Mouse (Mus musculus) frontal cortex, postnatal 14 days (tissue): ENCODE data around the gene Clec3a.
A peak's percentile ranks its signal among the peaks of the same experiment; 100 is the strongest.

Experiments
- DNase-seq, 2 experiments: peaks; one replicate each; pipeline ENCODE4 v3.0.0; 2022; ENCODE audit warnings: low spot score in 2 of 2

The Clec3a gene

GRCm38 (mm10) chr8:114417786-114418185 is at the start of gene Clec3a:
Gene Clec3a (plus strand): TSS chr8:114418086.
- DNase-seq = no peak

GRCm38 (mm10) chr8:114369038-114369976 is 48.6 kb upstream of the Clec3a start:
- DNase-seq = peak; percentile 56 to 81

- no peak for DNase-seq
Measured at GRCm38 (mm10) chr8:114374390-114374789, 43.5 kb upstream of the Clec3a start.

- DNase-seq = no peak
Measured at GRCm38 (mm10) chr8:114384189-114384588, 33.7 kb upstream of the Clec3a start.

GRCm38 (mm10) chr8:114387494-114387893 is 30.4 kb upstream of the Clec3a start:
- DNase-seq = no peak

- DNase-seq = no peak
Measured at GRCm38 (mm10) chr8:114390465-114391254, 27.2 kb upstream of the Clec3a start.

GRCm38 (mm10) chr8:114398326-114398725 is 19.6 kb upstream of the Clec3a start:
- DNase-seq = no peak

GRCm38 (mm10) chr8:114399273-114399672 is 18.6 kb upstream of the Clec3a start:
- no peak for DNase-seq

- no peak for DNase-seq
Measured at GRCm38 (mm10) chr8:114401679-114402078, 16.2 kb upstream of the Clec3a start.

- DNase-seq = no peak
Measured at GRCm38 (mm10) chr8:114411421-114411820, 6.5 kb upstream of the Clec3a start.

- no peak for DNase-seq
Measured at GRCm38 (mm10) chr8:114418486-114418885, 600 bp downstream of the Clec3a start.

- no peak for DNase-seq
Measured at GRCm38 (mm10) chr8:114418904-114419303, 1.0 kb downstream of the Clec3a start.

GRCm38 (mm10) chr8:114421544-114421943 is 3.7 kb downstream of the Clec3a start:
- no peak for DNase-seq

GRCm38 (mm10) chr8:114438236-114438635 is 20.4 kb downstream of the Clec3a start:
- DNase-seq = peak in 1 of 2 experiments; percentile 54

- DNase-seq = peak; percentile 99
Measured at GRCm38 (mm10) chr8:114439334-114440204, 21.7 kb downstream of the Clec3a start, which contains the start of gene Wwox. Gene Wwox (plus strand): TSS chr8:114439655.

- DNase-seq = no peak
Measured at GRCm38 (mm10) chr8:114440205-114440589, 22.3 kb downstream of the Clec3a start.

- DNase-seq = no peak
Measured at GRCm38 (mm10) chr8:114441616-114442015, 23.7 kb downstream of the Clec3a start.

GRCm38 (mm10) chr8:114446884-114447283 is 29.0 kb downstream of the Clec3a start:
- no peak for DNase-seq

GRCm38 (mm10) chr8:114452278-114452677 is 34.4 kb downstream of the Clec3a start:
- no peak for DNase-seq

- no peak for DNase-seq
Measured at GRCm38 (mm10) chr8:114452781-114453221, 34.9 kb downstream of the Clec3a start.

GRCm38 (mm10) chr8:114455302-114455701 is 37.4 kb downstream of the Clec3a start:
- DNase-seq = no peak
